Mouse (Mus musculus) cortical plate, adult 2 months (tissue): ENCODE measurements around the gene Habp2.

Experiments
- CTCF ChIP-seq: fragments of 200-500 bp; IDR thresholded peaks from 2 replicates; pipeline ENCODE4 v1.5.1; 2011; ENCODE audit warnings: mild to moderate bottlenecking, control low read depth, low read length; ENCODE audit not compliant: insufficient read depth; ENCODE audit errors: extremely low read depth
- POLR2A ChIP-seq: fragments of 200-500 bp; IDR thresholded peaks from 2 replicates; pipeline ENCODE4 v1.6.1; 2011; ENCODE audit warnings: mild to moderate bottlenecking, low read length, control low read depth; ENCODE audit not compliant: insufficient read depth; ENCODE audit errors: extremely low read depth

DNA sequence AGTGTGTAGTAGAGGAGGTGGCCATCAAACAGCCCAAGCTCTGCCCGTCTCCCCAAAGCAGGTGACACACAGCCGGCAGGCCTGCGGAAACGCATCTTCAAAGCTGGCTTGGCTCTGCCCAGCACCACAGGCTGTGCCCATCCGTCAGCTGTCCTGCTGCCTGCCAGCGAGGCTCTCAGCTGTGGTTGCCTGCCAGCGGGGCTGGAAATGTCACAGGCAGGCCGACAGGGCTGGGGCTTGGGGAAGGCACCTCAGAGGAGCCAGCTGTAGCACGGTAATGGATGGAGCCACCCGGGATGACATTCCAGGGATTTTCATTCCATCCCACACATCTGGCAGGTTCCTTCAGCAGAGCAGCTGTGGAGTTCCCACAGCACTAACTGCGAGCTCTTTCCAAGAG lies 13.9 kb downstream of the Habp2 start:
- no peak for TF ChIP-seq CTCF
- TF ChIP-seq POLR2A, result no peak
